Mouse (Mus musculus) ES-E14 (cell line): Measurements from ENCODE around the gene Klhl25.

Experiments used
- HCFC1 ChIP-seq: IDR thresholded peaks from 2 replicates; pipeline ENCODE4 v1.6.1; 2012; ENCODE audit warnings: low read length, inconsistent platforms, borderline replicate concordance; ENCODE audit not compliant: insufficient read depth
- ZNF384 ChIP-seq: IDR thresholded peaks from 2 replicates; pipeline ENCODE4 v1.6.1; 2012; ENCODE audit warnings: low read depth, low read length, inconsistent platforms

DNA sequence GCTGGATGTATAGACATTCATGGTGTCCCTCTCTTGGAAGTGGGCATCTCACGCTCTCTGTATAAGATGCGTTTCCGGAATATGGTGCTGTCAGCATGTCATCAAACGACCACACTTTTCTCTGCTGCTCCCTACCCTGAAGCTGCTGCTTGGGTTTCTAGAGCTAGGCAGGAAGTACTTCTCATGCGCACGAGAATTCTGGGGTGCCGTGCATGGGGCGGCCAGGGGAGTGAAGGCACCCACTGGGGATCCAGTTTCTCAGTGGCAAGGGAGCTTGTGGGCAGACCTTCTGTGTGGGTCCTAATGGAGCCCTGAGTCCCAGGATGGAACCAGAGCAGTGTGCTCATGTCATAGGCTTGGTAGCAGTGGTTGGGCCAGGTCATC lies 62.5 kb downstream of the Klhl25 start:
- TF ChIP-seq HCFC1: no peak
- no peak for TF ChIP-seq ZNF384
